In the genomic region with DNA sequence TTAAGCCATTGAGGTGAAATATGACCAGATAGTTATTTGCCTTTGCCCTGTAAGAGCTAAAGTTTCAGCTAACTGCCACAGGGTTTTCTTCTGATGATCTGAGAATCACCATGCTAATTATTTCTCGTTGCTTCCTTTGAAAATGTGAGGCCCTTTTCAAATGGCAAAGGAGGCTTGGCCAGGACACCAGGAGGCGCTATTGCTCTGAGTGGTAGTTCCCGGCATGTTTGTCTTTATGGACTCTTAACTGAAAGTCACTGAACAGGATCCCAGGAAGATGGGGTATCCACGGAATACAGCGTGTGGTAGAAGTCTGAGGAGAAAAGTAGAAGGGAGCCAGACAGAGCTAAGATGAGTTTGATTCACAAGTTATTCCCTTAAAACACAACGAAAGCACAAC, we compare ENCODE assay signal across 7 mouse cellular contexts.
A peak's percentile ranks its signal among the peaks of the same experiment; 100 is the strongest.
DNase-seq lines count a peak whose midpoint lies in the region; ATAC-seq lines count a peak whose summit lies in the region.

No protein-coding gene starts in this region.

- peak; percentile 19 to 47 for DNase-seq in CD8-positive naive resting alpha-beta T cell, adult 2 months (ENCODE audit: low read depth in 2 of 2, low spot score in 2 of 2)
- DNase-seq in MN1 (ENCODE audit: low spot score): peak; percentile 84
- DNase-seq in cerebellum, adult 9-10 months: peak; percentile 72
- DNase-seq in gastrocnemius, postnatal 25 days: peak; percentile 42
- peak; percentile 68 to 72 for DNase-seq in layer of hippocampus, postnatal 36 days
- peak; percentile 42 to 43 for DNase-seq in spleen, postnatal 36 days (ENCODE audit: low spot score in 2 of 2)

- ATAC-seq in megakaryocyte-erythroid progenitor cell, adult 5-6 weeks (replicated peaks; ENCODE audit: low FRiP score, low TSS enrichment, poor library complexity, severe bottlenecking): 0 out of 2 replicates have a peak, but pooled peaks have one; percentile 36

Comparison
In these comparisons a context has a peak if more than half of its experiments do, and no peak if none do; other contexts are left out.
1. Peak in every context shown above with its lines: DNase-seq and ATAC-seq.
2. DNase-seq: peak in every context shown above with its lines; median percentile 84 in MN1; 72 in cerebellum, adult 9-10 months; 70 in layer of hippocampus, postnatal 36 days; 42 in spleen, postnatal 36 days; 42 in gastrocnemius, postnatal 25 days; 33 in CD8-positive naive resting alpha-beta T cell, adult 2 months.